Mouse (Mus musculus) retina, postnatal 1 day (tissue): ENCODE measurements around the gene Ppp1r3g.

Experiments
- DNase-seq: peaks from one replicate; pipeline ENCODE4 v3.0.0-alpha.2; 2012

Ppp1r3g gene

GRCm38 (mm10) chr13:35995696-35996426, 37.2 kb downstream of the Ppp1r3g start:
- peak; percentile 38 for DNase-seq

- no peak for DNase-seq
Observed at GRCm38 (mm10) chr13:35997606-35998005, 39.0 kb downstream of the Ppp1r3g start.

GRCm38 (mm10) chr13:36000798-36001197, 42.2 kb downstream of the Ppp1r3g start:
- no peak for DNase-seq

- no peak for DNase-seq
Observed at GRCm38 (mm10) chr13:36009981-36010380, 51.3 kb downstream of the Ppp1r3g start.

GRCm38 (mm10) chr13:36015636-36016035, 57.0 kb downstream of the Ppp1r3g start:
- DNase-seq, result no peak

GRCm38 (mm10) chr13:36018017-36018416, 59.4 kb downstream of the Ppp1r3g start:
- DNase-seq, result no peak

- peak; percentile 78 for DNase-seq
Observed at GRCm38 (mm10) chr13:36019309-36020274, 61.0 kb downstream of the Ppp1r3g start.
